Mouse (Mus musculus): ENCODE measurements around the gene Apol8.

GRCm38 (mm10) chr15:77756081-77756480 lies 722 bp downstream of the Apol8 start:
- TF ChIP-seq CTCF (IDR thresholded peaks at IDR 0.05; ENCODE audit: low read depth), result no peak
- TF ChIP-seq EP300 (IDR thresholded peaks at IDR 0.05; ENCODE audit: low read depth), result no peak

All from liver, postnatal 0 days (tissue).